Mouse (Mus musculus) liver, embryonic 15.5 days (tissue): ENCODE measurements around the gene Ppig. TPM values are rescaled to one million over a fixed set of nuclear protein-coding genes. Genes with fewer than 3 reads are reported as not detected.

Source experiments
- polyA plus RNA-seq: library from polyadenylated mRNA; unstranded; fragments of >200 nt; fragmentation: Nextera tagmentation; extraction: Ambion mirVana; gene quantifications from 2 replicates; pipeline ENCODE4 v1.2.1, GENCODE M21; 2015

The Ppig gene
- polyA plus RNA-seq, 1 experiment from 2014 or later = 51.8 TPM

Other genes with a start within 250 kb of the Ppig start
- 0.05 and 0.12 TPM in 2 replicates for gene Lrp2, start 136.5 kb upstream of the Ppig start, polyA plus RNA-seq
- 2.8 and 3.5 TPM in 2 replicates for gene Bbs5, start 75.4 kb upstream of the Ppig start, polyA plus RNA-seq
- 0.66 and 1.5 TPM in 2 replicates for gene Klhl41, start 52.4 kb upstream of the Ppig start, polyA plus RNA-seq
- gene Fastkd1, start 9.0 kb upstream of the Ppig start, polyA plus RNA-seq = 3.3 and 3.4 TPM in 2 replicates
- gene Ccdc173, start 67.0 kb downstream of the Ppig start, polyA plus RNA-seq = 0.14 and 0.16 TPM in 2 replicates
- gene Phospho2, start 67.1 kb downstream of the Ppig start, polyA plus RNA-seq = 11.1 and 11.4 TPM in 2 replicates
- gene Klhl23, start 99.4 kb downstream of the Ppig start, polyA plus RNA-seq = 18.1 and 19.4 TPM in 2 replicates
- gene Ssb, start 139.0 kb downstream of the Ppig start, polyA plus RNA-seq = 108 and 133 TPM in 2 replicates
- 24.1 and 29.1 TPM in 2 replicates for gene Mettl5, start 163.1 kb downstream of the Ppig start, polyA plus RNA-seq
- gene Ubr3, start 174.7 kb downstream of the Ppig start, polyA plus RNA-seq = 5.5 and 5.6 TPM in 2 replicates